7 mouse cellular contexts compared by ENCODE assay signal in the genomic region with DNA sequence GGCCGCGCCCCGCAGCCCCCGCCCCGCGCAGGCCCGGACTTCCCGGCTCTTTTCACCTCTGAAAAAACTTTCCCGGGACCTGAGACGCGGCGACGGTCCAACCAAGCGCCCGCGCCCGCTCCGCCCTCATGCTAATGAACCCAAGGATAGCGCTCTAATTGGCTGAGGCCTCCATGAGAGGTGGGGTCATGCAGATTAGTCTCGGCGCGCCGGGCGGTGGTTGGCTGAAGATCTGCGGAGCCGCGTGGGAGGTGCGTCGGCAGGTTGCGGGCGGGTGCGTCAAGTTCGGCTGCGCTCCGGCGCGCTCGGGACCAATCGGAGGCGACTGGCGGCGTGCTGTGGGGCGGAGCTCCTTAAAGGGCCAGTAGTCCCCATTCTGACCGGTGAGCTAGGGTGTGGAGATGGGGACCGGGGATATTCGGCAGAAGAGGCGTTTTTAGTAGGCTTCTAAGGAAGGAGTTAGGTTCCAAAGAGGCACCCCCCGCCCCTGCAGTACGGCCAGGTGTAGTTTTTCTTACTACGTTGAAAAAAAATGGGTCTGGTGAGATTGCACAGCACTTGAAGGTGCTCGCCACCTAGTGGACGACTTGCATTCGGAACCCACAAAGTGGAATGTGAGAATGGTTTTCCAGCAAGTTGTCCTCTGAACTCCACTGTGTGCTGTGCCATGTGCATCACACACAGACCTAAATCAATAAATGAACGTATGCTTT. TPM values are rescaled to one million over a fixed set of nuclear protein-coding genes. Genes with fewer than 3 reads are reported as not detected.
DNase-seq lines count a peak whose midpoint lies in the region; ATAC-seq lines count a peak whose summit lies in the region.

A gene (minus strand): TSS at position 130 of the 713 bp plus-strand sequence.

- peaks cover 6% of the 10 kb centered on the region for H3K4me1 ChIP-seq in embryonic facial prominence, embryonic 11.5 days (ENCODE audit: control insufficient read depth, insufficient read depth, low read length)
- peaks cover 75% of the 10 kb centered on the region for H3K4me1 ChIP-seq in limb, embryonic 10.5 days
- peaks cover 30% of the 10 kb centered on the region for H3K4me1 ChIP-seq in midbrain, embryonic 13.5 days (replicated peaks)

- H3K27me3 ChIP-seq in embryonic facial prominence, embryonic 11.5 days (ENCODE audit: control insufficient read depth, insufficient read depth, low read length) = no peaks in the 10 kb centered on the region
- peaks cover 25% of the 10 kb centered on the region for H3K27me3 ChIP-seq in limb, embryonic 10.5 days (ENCODE audit: low read depth, poor library complexity, severe bottlenecking)
- peaks cover 25% of the 10 kb centered on the region for H3K27me3 ChIP-seq in midbrain, embryonic 13.5 days

- no peaks in the 10 kb centered on the region; the same call in none of the 2 replicates for H3K36me3 ChIP-seq in embryonic facial prominence, embryonic 11.5 days (replicated peaks; ENCODE audit: control insufficient read depth, insufficient read depth, low read depth, low read length)
- H3K36me3 ChIP-seq in limb, embryonic 10.5 days = peaks cover 27% of the 10 kb centered on the region
- H3K36me3 ChIP-seq in midbrain, embryonic 13.5 days = peaks cover 8% of the 10 kb centered on the region; the same call in 1 of the 2 replicates

- ATAC-seq in embryonic facial prominence, embryonic 11.5 days (replicated peaks; ENCODE audit: insufficient number of reproducible peaks, low FRiP score, low TSS enrichment, low read depth) = peak; percentile 91
- peak; percentile 83 for ATAC-seq in granulocyte monocyte progenitor cell, adult 5-6 weeks (replicated peaks; ENCODE audit: poor library complexity, severe bottlenecking)
- ATAC-seq in midbrain, embryonic 13.5 days = peak; percentile 96

- peak within 1 kb of the TSS; percentile 40 for H3K4me2 ChIP-seq in embryonic facial prominence, embryonic 11.5 days (ENCODE audit: low read depth, low read length)
- peak within 1 kb of the TSS; percentile 97 for H3K4me2 ChIP-seq in midbrain, embryonic 13.5 days (replicated peaks)

- DNase-seq in adrenal gland, postnatal 14 days = peak; percentile 99
- peak; percentile 99 for DNase-seq in embryonic facial prominence, embryonic 11.5 days (ENCODE audit: low spot score)
- DNase-seq in kidney, adult 11 months = peak; percentile 99
- DNase-seq in limb, embryonic 10.5 days (ENCODE audit: low spot score) = peak; percentile 99
- peak; percentile 97 for DNase-seq in spleen, adult 12 weeks (ENCODE audit: low spot score)

- H3K9me3 ChIP-seq in embryonic facial prominence, embryonic 11.5 days (replicated peaks; ENCODE audit: control insufficient read depth, low read length) = no peaks in the 10 kb centered on the region
- no peaks in the 10 kb centered on the region for H3K9me3 ChIP-seq in limb, embryonic 10.5 days (replicated peaks)
- H3K9me3 ChIP-seq in midbrain, embryonic 13.5 days = no peaks in the 10 kb centered on the region

- H3K27ac ChIP-seq in embryonic facial prominence, embryonic 11.5 days (replicated peaks; ENCODE audit: low read depth, low read length) = no peak within 1 kb of the TSS
- peak within 1 kb of the TSS; percentile 95 for H3K27ac ChIP-seq in limb, embryonic 10.5 days
- H3K27ac ChIP-seq in midbrain, embryonic 13.5 days = peak within 1 kb of the TSS; percentile 60; the same call in 1 of the 2 replicates

- peak within 1 kb of the TSS; percentile 87 for H3K9ac ChIP-seq in embryonic facial prominence, embryonic 11.5 days (replicated peaks; ENCODE audit: low read length)
- H3K9ac ChIP-seq in midbrain, embryonic 13.5 days (replicated peaks) = peak within 1 kb of the TSS; percentile 77

- peak within 1 kb of the TSS; percentile 87 for H3K4me3 ChIP-seq in embryonic facial prominence, embryonic 11.5 days (ENCODE audit: low read depth, low read length)
- peak within 1 kb of the TSS; percentile 97 for H3K4me3 ChIP-seq in limb, embryonic 10.5 days
- H3K4me3 ChIP-seq in midbrain, embryonic 13.5 days (replicated peaks) = peak within 1 kb of the TSS; percentile 81

- under 1% methylated on average over 53 of the region's 54 CpGs for WGBS in embryonic facial prominence, embryonic 11.5 days
- under 1% methylated on average over 54 of the region's 54 CpGs for WGBS in limb, embryonic 10.5 days
- WGBS in midbrain, embryonic 13.5 days = under 1% methylated on average over 54 of the region's 54 CpGs

RNA-seq across cellular contexts. Expression of the gene that starts here (rescaled TPM):
- total RNA-seq in adrenal gland, postnatal 14 days (2021) = 83.0 and 90.1 TPM in 2 replicates
- polyA plus RNA-seq in embryonic facial prominence, embryonic 11.5 days (2014; fragmentation: Nextera tagmentation; extraction: Ambion mirVana) = 97.9 and 103 TPM in 2 replicates
- total RNA-seq in granulocyte monocyte progenitor cell, adult 5-6 weeks (2014; fragmentation: Nextera tagmentation) = 19.1 and 43.4 TPM in 2 replicates
- total RNA-seq in granulocyte monocyte progenitor cell, adult 5-6 weeks (2017) = 29.8 and 35.5 TPM in 2 replicates
- 99.6 and 114 TPM in 2 replicates for polyA plus RNA-seq in limb, embryonic 10.5 days (2016; fragmentation: Nextera tagmentation; extraction: Ambion mirVana)
- polyA plus RNA-seq in midbrain, embryonic 13.5 days (2015; fragmentation: Nextera tagmentation; extraction: Ambion mirVana) = 46.5 and 49.8 TPM in 2 replicates
